ENCODE assay signal across 10 mouse cellular contexts in genomic region chr9:72653533-72653932, GRCm38 (mm10). TPM values are rescaled to one million over a fixed set of nuclear protein-coding genes. Genes with fewer than 3 reads are reported as not detected.
DNase-seq lines count a peak whose midpoint lies in the region; ATAC-seq and TF ChIP-seq lines count a peak whose summit lies in the region.
"Had no signal": no experiment of that assay in that cellular context is flagged by ENCODE, and none has a peak within 500 bp of the region (broad histone marks: within the 10 kb centered on the region; RNA-seq: fewer than 3 reads in every experiment).

No protein-coding gene starts in this region.

- peak overlapping the region; percentile 12; the same call in 1 of the 2 replicates for H3K4me2 ChIP-seq in neural tube, embryonic 12.5 days (replicated peaks)
- no peak overlapping the region for H3K4me2 ChIP-seq in hindbrain, embryonic 13.5 days
- H3K4me2 ChIP-seq: liver, embryonic 15.5 days had no signal

- no peak for TF ChIP-seq CTCF in heart, adult 2 months (IDR thresholded peaks at IDR 0.05)

- 53% methylated on average over 4 of the region's 4 CpGs for WGBS in heart, adult 2 months
- 59% methylated on average over 4 of the region's 4 CpGs for WGBS in neural tube, embryonic 12.5 days
- 61% methylated on average over 4 of the region's 4 CpGs for WGBS in hindbrain, embryonic 13.5 days

- no peaks in the 10 kb centered on the region for H3K36me3 ChIP-seq in heart, adult 2 months (ENCODE audit: control insufficient read depth, insufficient read depth, low read length)
- no peaks in the 10 kb centered on the region for H3K36me3 ChIP-seq in neural tube, embryonic 12.5 days
- H3K36me3 ChIP-seq in hindbrain, embryonic 13.5 days: no peaks in the 10 kb centered on the region
- H3K36me3 ChIP-seq: liver, embryonic 15.5 days had no signal

- no peak for ATAC-seq in neural tube, embryonic 12.5 days (ENCODE audit: low FRiP score, low read depth)
- ATAC-seq in hindbrain, embryonic 13.5 days (ENCODE audit: low FRiP score): no peak

- intact Hi-C loops in heart, adult 2 months (cut with DNase I): no loop called here
- intact Hi-C loops in heart, postnatal 25 days (cut with DNase I): no loop called here

- no peak overlapping the region for H3K9ac ChIP-seq in heart, adult 2 months (ENCODE audit: low read depth, low read length)
- no peak overlapping the region for H3K9ac ChIP-seq in neural tube, embryonic 12.5 days
- H3K9ac ChIP-seq in hindbrain, embryonic 13.5 days: no peak overlapping the region
- H3K9ac ChIP-seq: liver, embryonic 15.5 days had no signal

- no peak overlapping the region for H3K4me3 ChIP-seq in heart, adult 2 months
- no peak overlapping the region for H3K4me3 ChIP-seq in neural tube, embryonic 12.5 days
- H3K4me3 ChIP-seq in hindbrain, embryonic 13.5 days: no peak overlapping the region
- H3K4me3 ChIP-seq: liver, embryonic 15.5 days had no signal

- DNase-seq in heart, adult 2 months: no peak
- no peak for DNase-seq in heart, postnatal 25 days (ENCODE audit: low spot score)
- no peak for DNase-seq in neural tube, embryonic 10.5 days (ENCODE audit: extremely low spot score, low spot score)
- no peak for DNase-seq in cerebellum, postnatal 4 days (ENCODE audit: low spot score in 2 of 2)
- DNase-seq in spleen, adult 12 weeks (ENCODE audit: low spot score): no peak
- DNase-seq in layer of hippocampus, postnatal 25 days (ENCODE audit: extremely low spot score in 1 of 2, low spot score in 1 of 2): no peak
- DNase-seq: adrenal gland, postnatal 25 days had no signal

- H3K27me3 ChIP-seq in heart, adult 2 months (ENCODE audit: control insufficient read depth, insufficient read depth, low read length): no peaks in the 10 kb centered on the region
- H3K27me3 ChIP-seq in neural tube, embryonic 12.5 days (replicated peaks): no peaks in the 10 kb centered on the region
- no peaks in the 10 kb centered on the region for H3K27me3 ChIP-seq in hindbrain, embryonic 13.5 days

- H3K79me2 ChIP-seq in heart, adult 2 months (replicated peaks; ENCODE audit: control insufficient read depth, insufficient read depth, low read length): no peaks in the 10 kb centered on the region

- no peak for TF ChIP-seq POLR2A in heart, adult 2 months (IDR thresholded peaks at IDR 0.05; ENCODE audit: insufficient read depth, low read depth, low read length)

- no peaks in the 10 kb centered on the region for H3K9me3 ChIP-seq in neural tube, embryonic 12.5 days
- no peaks in the 10 kb centered on the region for H3K9me3 ChIP-seq in hindbrain, embryonic 13.5 days
- H3K9me3 ChIP-seq: liver, embryonic 15.5 days had no signal

- no peak for TF ChIP-seq EP300 in heart, adult 2 months (IDR thresholded peaks at IDR 0.05; ENCODE audit: insufficient read depth, low read depth, low read length)

- peaks cover 5% of the 10 kb centered on the region for H3K4me1 ChIP-seq in heart, adult 2 months (ENCODE audit: control insufficient read depth, insufficient read depth, low read length)
- H3K4me1 ChIP-seq in neural tube, embryonic 12.5 days: peaks cover 16% of the 10 kb centered on the region
- peaks cover 17% of the 10 kb centered on the region for H3K4me1 ChIP-seq in hindbrain, embryonic 13.5 days (replicated peaks)

- H3K27ac ChIP-seq in heart, adult 2 months: peak overlapping the region; percentile 53
- H3K27ac ChIP-seq in neural tube, embryonic 12.5 days: peak overlapping the region; percentile 46; the same call in 1 of the 2 replicates
- peak overlapping the region; percentile 48; the same call in 1 of the 2 replicates for H3K27ac ChIP-seq in hindbrain, embryonic 13.5 days
- H3K27ac ChIP-seq: liver, embryonic 15.5 days had no signal

RNA-seq across cellular contexts. Expression of gene Nedd4, which starts 8.6 kb away (rescaled TPM):
- 100 to 1,000 TPM; 317 to 357 TPM for total RNA-seq in heart, adult 2 months (2021)
- polyA plus RNA-seq in heart, adult 2 months (2012; rRNA removed): 129 and 289 TPM in 2 replicates
- total RNA-seq in heart, postnatal 25 days (2021): 100 to 1,000 TPM; 337 to 377 TPM
- 605 and 637 TPM in 2 replicates for polyA plus RNA-seq in neural tube, embryonic 12.5 days (2016; fragmentation: Nextera tagmentation; extraction: Ambion mirVana)
- polyA plus RNA-seq in hindbrain, embryonic 13.5 days (2015; fragmentation: Nextera tagmentation; extraction: Ambion mirVana): 514 and 518 TPM in 2 replicates
- 100 to 1,000 TPM; 297 to 304 TPM for total RNA-seq in layer of hippocampus, postnatal 25 days (2021)
